Mouse (Mus musculus) kidney, adult 2 months (tissue): ENCODE measurements around the gene Lekr1. TPM values are rescaled to one million over a fixed set of nuclear protein-coding genes. Genes with fewer than 3 reads are reported as not detected.

Experiments used
- DNase-seq: peaks from one replicate; pipeline ENCODE4 v3.0.0; 2021
- H3K27ac ChIP-seq: fragments of 200-500 bp; 2 replicates; pipeline ENCODE4 v1.5.1; 2012; ENCODE audit warnings: low read depth, low read length, control low read depth, inconsistent platforms; ENCODE audit not compliant: insufficient read depth
- H3K27me3 ChIP-seq: fragments of 200-500 bp; replicated peaks from 2 replicates; pipeline ENCODE4 v1.6.1; 2012; ENCODE audit warnings: mild to moderate bottlenecking, moderate library complexity, low read length, inconsistent platforms; ENCODE audit not compliant: control insufficient read depth, insufficient read depth
- H3K36me3 ChIP-seq: fragments of 200-500 bp; 2 replicates; pipeline ENCODE4 v1.6.1; 2012; ENCODE audit warnings: mild to moderate bottlenecking, moderate library complexity, low read length, inconsistent platforms; ENCODE audit not compliant: control insufficient read depth, insufficient read depth
- H3K4me1 ChIP-seq: fragments of 200-500 bp; 2 replicates; pipeline ENCODE4 v1.6.1; 2011; ENCODE audit warnings: low read length; ENCODE audit not compliant: control insufficient read depth, insufficient read depth
- H3K4me3 ChIP-seq: fragments of 200-500 bp; 2 replicates; pipeline ENCODE4 v1.5.1; 2011; ENCODE audit warnings: mild to moderate bottlenecking, low read depth, low read length, control low read depth; ENCODE audit not compliant: insufficient read depth
- CTCF ChIP-seq: fragments of 200-500 bp; conservative IDR thresholded peaks from 2 replicates; pipeline ENCODE4 v1.5.1; 2011; ENCODE audit warnings: low read depth, mild to moderate bottlenecking, control low read depth, low read length, moderate library complexity, mixed read lengths; ENCODE audit not compliant: insufficient read depth, insufficient read length
- POLR2A ChIP-seq: fragments of 200-500 bp; IDR thresholded peaks from one replicate; pipeline ENCODE4 v1.6.1; 2011; ENCODE audit warnings: low read depth, low read length, control low read depth
- WGBS: fragments of 180-500 bp; shearing (Covaris S2); methylation state at CpG from one replicate; pipeline ENCODE4 v1.1.7; 2018; 5-methylcytosine and 5-hydroxymethylcytosine counted together
- polyA plus RNA-seq: library from polyadenylated mRNA; depleted of rRNA; stranded (reverse); fragments of >200 nt; gene quantifications from 2 replicates; pipeline ENCODE4 v1.2.3, GENCODE M21; 2012

Gene Lekr1
- polyA plus RNA-seq, 1 experiment: 1.7 TPM

GRCm38 (mm10) chr3:65794711-65795110, 128.7 kb downstream of the Lekr1 start:
- Histone ChIP-seq H3K27me3 (no peaks in the 10 kb centered on the region), H3K4me1 (peaks cover 11% of the 10 kb centered on the region; the same call in 1 of the 2 replicates), H3K4me3 (no peak overlapping the region), H3K36me3 (no peaks in the 10 kb centered on the region), H3K27ac (peak overlapping the region; percentile 42; the same call in 1 of the 2 replicates)
- TF ChIP-seq CTCF: no peak
- no peak for TF ChIP-seq POLR2A
- 64% methylated on average over 2 of the region's 2 CpGs for WGBS
- DNase-seq: peak; percentile 90

- Histone ChIP-seq H3K36me3 (no peaks in the 10 kb centered on the region), H3K4me3 (no peak overlapping the region), H3K4me1 (peaks cover 4% of the 10 kb centered on the region; the same call in 1 of the 2 replicates), H3K27me3 (no peaks in the 10 kb centered on the region), H3K27ac (no peak overlapping the region)
- WGBS: 96% methylated on average over 5 of the region's 5 CpGs
- TF ChIP-seq POLR2A: no peak
- TF ChIP-seq CTCF: no peak
- DNase-seq: no peak
These were observed 131.5 kb downstream of the Lekr1 start for GRCm38 (mm10) chr3:65797345-65798137.

DNA sequence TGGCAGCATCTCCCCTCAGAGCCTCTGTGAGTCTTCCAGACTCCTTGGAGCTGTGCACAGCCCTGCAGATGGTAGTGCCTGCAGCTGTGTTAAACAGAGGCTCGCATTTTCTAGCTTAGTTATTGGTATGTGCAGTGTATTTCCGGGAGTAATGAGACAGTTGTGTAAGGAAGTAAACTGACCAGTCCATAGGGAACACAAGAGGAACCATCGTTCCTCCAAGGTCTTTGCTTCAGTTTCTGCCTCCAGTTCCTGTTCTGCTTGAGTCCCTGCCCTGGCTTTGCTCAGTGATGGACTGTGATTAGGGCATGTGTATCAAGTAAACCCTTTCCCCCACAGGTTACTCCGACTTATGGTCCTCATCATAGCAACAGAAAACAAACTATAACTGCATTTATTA, 134.9 kb downstream of the Lekr1 start:
- TF ChIP-seq CTCF: no peak
- TF ChIP-seq POLR2A: no peak
- Histone ChIP-seq H3K36me3 (no peaks in the 10 kb centered on the region), H3K27ac (no peak overlapping the region), H3K27me3 (no peaks in the 10 kb centered on the region), H3K4me1 (no peaks in the 10 kb centered on the region), H3K4me3 (no peak overlapping the region)
- WGBS: 88% methylated on average over 4 of the region's 4 CpGs
- DNase-seq: no peak

DNA sequence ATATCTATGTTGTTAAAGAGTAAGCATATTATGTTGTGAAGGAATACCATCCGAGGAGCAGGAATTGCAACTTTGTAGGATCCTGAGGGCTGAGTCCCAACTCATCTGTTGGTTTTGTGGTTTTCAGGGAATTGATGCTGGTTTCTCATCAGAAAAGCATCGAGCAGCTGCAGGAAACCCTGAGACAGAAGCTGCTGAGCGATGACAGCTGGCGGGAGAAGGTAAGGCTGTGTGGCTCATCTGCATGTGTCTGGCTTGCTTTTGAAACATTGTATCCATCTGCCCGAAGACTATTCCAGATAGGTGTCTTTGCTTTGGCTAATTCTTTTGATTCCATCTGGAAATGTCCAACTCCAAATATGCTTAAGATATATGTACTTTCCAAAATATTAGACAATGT, 136.2 kb downstream of the Lekr1 start:
- no peaks in the 10 kb centered on the region for H3K36me3 ChIP-seq
- DNase-seq: no peak
- H3K27me3 ChIP-seq: no peaks in the 10 kb centered on the region
- no peaks in the 10 kb centered on the region for H3K4me1 ChIP-seq
- H3K27ac ChIP-seq: no peak overlapping the region
- TF ChIP-seq POLR2A (no peak), CTCF (no peak)
- WGBS: 89% methylated on average over 5 of the region's 5 CpGs
- H3K4me3 ChIP-seq: no peak overlapping the region

- DNase-seq: no peak
- Histone ChIP-seq H3K27ac (no peak overlapping the region), H3K36me3 (no peaks in the 10 kb centered on the region), H3K4me3 (no peak overlapping the region), H3K27me3 (no peaks in the 10 kb centered on the region), H3K4me1 (no peaks in the 10 kb centered on the region)
- WGBS: 55% methylated on average over 5 of the region's 5 CpGs
- TF ChIP-seq POLR2A (no peak), CTCF (no peak)
These were observed 136.8 kb downstream of the Lekr1 start for GRCm38 (mm10) chr3:65802868-65803267.

GRCm38 (mm10) chr3:65814881-65815280, 148.9 kb downstream of the Lekr1 start:
- Histone ChIP-seq H3K36me3 (no peaks in the 10 kb centered on the region), H3K4me3 (no peak overlapping the region), H3K27me3 (no peaks in the 10 kb centered on the region), H3K4me1 (no peaks in the 10 kb centered on the region), H3K27ac (no peak overlapping the region)
- DNase-seq: no peak
- no peak for TF ChIP-seq CTCF
- no peak for TF ChIP-seq POLR2A
- WGBS: 62% methylated on average over 6 of the region's 6 CpGs

- no peak for DNase-seq
- WGBS: 85% methylated on average over 10 of the region's 10 CpGs
- Histone ChIP-seq H3K36me3 (no peaks in the 10 kb centered on the region), H3K27me3 (no peaks in the 10 kb centered on the region), H3K4me3 (no peak overlapping the region), H3K27ac (no peak overlapping the region), H3K4me1 (no peaks in the 10 kb centered on the region)
- TF ChIP-seq POLR2A: no peak
- no peak for TF ChIP-seq CTCF
These were observed 150.0 kb downstream of the Lekr1 start for GRCm38 (mm10) chr3:65816012-65816411.
